Mouse (Mus musculus) heart, embryonic 11.5 days (tissue): Measurements from ENCODE around the gene H1foo. TPM values are rescaled to one million over a fixed set of nuclear protein-coding genes. Genes with fewer than 3 reads are reported as not detected.
A peak's percentile ranks its signal among the peaks of the same experiment; 100 is the strongest.

ENCODE experiments used
- ATAC-seq: fragments of 200-750 bp; cut with Nextera tagmentation; replicated peaks from 2 replicates; pipeline ENCODE4 v1.8.0; 2017; ENCODE audit warnings: moderate library complexity; ENCODE audit not compliant: insufficient number of reproducible peaks, low FRiP score, low TSS enrichment
- H3K27ac ChIP-seq: fragments of 300-500 bp; sonication (generic); 2 replicates; pipeline ENCODE4 v1.5.1; 2014; ENCODE audit warnings: mild to moderate bottlenecking, low read depth, low read length
- H3K27me3 ChIP-seq: fragments of 300-500 bp; sonication (generic); 2 replicates; pipeline ENCODE4 v1.6.1; 2014; ENCODE audit warnings: mild to moderate bottlenecking, low read length, mixed read lengths; ENCODE audit not compliant: control insufficient read depth, insufficient read depth
- H3K36me3 ChIP-seq: fragments of 300-500 bp; sonication (generic); 2 replicates; pipeline ENCODE4 v1.6.1; 2014; ENCODE audit warnings: mild to moderate bottlenecking, low read length, moderate library complexity, mixed read lengths; ENCODE audit not compliant: control insufficient read depth, insufficient read depth
- H3K4me1 ChIP-seq: fragments of 300-500 bp; sonication (generic); 2 replicates; pipeline ENCODE4 v1.6.1; 2014; ENCODE audit warnings: low read length; ENCODE audit not compliant: control insufficient read depth, insufficient read depth
- H3K4me2 ChIP-seq: fragments of 300-500 bp; sonication (generic); 2 replicates; pipeline ENCODE4 v1.6.1; 2014; ENCODE audit warnings: mild to moderate bottlenecking, moderate library complexity
- H3K4me3 ChIP-seq: fragments of 300-500 bp; sonication (generic); 2 replicates; pipeline ENCODE4 v1.5.1; 2014; ENCODE audit warnings: low read depth, low read length
- H3K9ac ChIP-seq: fragments of 300-500 bp; sonication (generic); 2 replicates; pipeline ENCODE4 v1.6.1; 2014; ENCODE audit warnings: mild to moderate bottlenecking, low read depth, low read length, moderate library complexity
- H3K9me3 ChIP-seq: fragments of 300-500 bp; sonication (generic); replicated peaks from 2 replicates; pipeline ENCODE4 v1.6.1; 2016; ENCODE audit warnings: low read length; ENCODE audit not compliant: control insufficient read depth
- WGBS: fragments of 180-500 bp; shearing (Covaris S2); extraction: QIAGEN DNeasy Blood & Tissue Kit; methylation state at CpG from one replicate; pipeline ENCODE4 v1.1.7; 2014; ENCODE audit not compliant: insufficient replicate concordance; 5-methylcytosine and 5-hydroxymethylcytosine counted together
- polyA plus RNA-seq: library from polyadenylated mRNA; unstranded; fragments of >200 nt; fragmentation: Nextera tagmentation; extraction: Ambion mirVana; gene quantifications from 2 replicates; pipeline ENCODE4 v1.2.1, GENCODE M21; 2014

Gene H1foo
- polyA plus RNA-seq, 1 experiment from 2014 or later = not detected

DNA sequence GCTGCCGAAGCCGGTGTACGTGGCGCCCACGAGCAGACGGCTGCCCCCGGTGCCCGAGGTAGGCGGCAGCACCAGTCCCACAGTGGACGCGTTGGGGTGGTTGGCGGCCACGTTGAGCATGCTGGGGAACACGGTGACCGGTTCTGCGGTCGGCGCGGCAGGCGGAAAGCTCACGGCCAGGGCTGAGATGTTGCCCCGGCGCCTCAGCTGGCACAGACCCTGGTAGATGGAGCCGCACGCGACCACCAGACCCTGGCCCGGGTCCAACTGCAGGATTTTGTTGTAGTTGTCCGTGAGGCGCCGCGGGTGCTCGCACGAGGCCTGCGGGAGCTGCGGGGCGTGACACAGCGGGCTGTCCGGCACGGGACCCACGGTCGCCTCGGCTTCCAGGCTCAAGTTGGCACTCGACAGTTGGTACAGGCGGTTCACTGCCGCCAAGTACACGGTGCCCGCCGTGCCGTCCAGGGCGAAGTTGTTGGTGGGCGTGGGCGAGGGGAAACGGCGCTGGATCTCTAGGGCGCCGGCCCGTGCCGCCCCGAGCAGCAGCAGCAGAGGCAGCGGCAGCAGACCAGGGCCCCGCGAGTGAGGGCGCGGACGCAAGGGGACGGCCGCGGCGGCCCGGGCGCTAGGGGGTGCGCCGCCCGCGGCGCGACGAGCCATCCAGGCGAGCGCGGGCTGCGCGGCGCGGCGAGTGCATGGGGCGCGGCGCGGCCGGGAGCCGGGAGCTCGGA is 49.6 kb downstream of the H1foo start:
- peaks cover 3% of the 10 kb centered on the region; the same call in 1 of the 2 replicates for H3K9me3 ChIP-seq
- peak overlapping the region; percentile 68 for H3K4me3 ChIP-seq
- H3K4me1 ChIP-seq = peaks cover 58% of the 10 kb centered on the region
- H3K36me3 ChIP-seq = 0 out of 2 replicates have a peak, but pooled peaks cover 2% of the 10 kb centered on the region
- ATAC-seq = no peak; the same call in 1 of the 2 replicates
- H3K27ac ChIP-seq = peak overlapping the region; percentile 81
- peak overlapping the region; percentile 80 for H3K9ac ChIP-seq
- peaks cover 25% of the 10 kb centered on the region for H3K27me3 ChIP-seq
- WGBS = 2% methylated on average over 78 of the region's 93 CpGs
- peak overlapping the region; percentile 89 for H3K4me2 ChIP-seq

DNA sequence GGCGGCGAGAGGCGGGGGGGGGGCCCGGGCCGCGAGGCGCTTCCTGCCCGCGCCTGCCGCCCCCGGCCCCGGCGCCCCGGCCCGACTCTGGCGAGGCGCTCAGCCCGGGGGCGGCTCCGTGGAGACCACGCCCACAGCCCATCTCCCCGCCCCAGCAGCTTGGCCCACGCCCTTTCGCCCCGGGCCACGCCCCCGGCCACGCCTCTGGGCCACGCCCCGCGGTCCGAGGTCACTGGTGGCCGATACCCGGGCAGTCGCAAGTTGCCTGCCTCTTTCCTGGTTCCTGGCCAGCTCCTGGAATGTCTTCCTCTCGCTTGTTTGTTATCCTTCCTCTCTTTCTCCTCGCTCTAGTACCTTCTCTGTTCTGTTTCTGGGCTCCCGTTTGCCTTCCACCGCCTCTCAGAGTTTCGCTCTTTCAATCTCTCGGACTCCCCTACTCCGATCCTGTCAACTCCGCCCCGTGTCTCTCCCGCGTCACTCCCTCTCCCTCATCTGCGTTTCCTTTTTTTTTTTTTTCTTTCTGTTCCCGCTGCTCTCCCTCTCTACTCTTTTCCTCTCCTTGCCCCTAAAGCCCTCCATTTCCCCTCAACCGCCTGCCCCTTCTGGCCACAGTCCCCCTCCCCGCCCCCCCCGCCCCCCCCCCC is 50.3 kb downstream of the H1foo start, which contains the start of gene Plxnd1:
Gene Plxnd1, minus strand, starts transcription at position 129 of the 644 bp plus-strand sequence.
- H3K9ac ChIP-seq = peak within 1 kb of the TSS; percentile 80
- ATAC-seq = peak; percentile 79
- H3K27ac ChIP-seq = peak within 1 kb of the TSS; percentile 81
- peak within 1 kb of the TSS; percentile 68 for H3K4me3 ChIP-seq
- H3K9me3 ChIP-seq = peaks cover 3% of the 10 kb centered on the region; the same call in 1 of the 2 replicates
- H3K27me3 ChIP-seq = peaks cover 25% of the 10 kb centered on the region
- H3K4me1 ChIP-seq = peaks cover 58% of the 10 kb centered on the region
- H3K36me3 ChIP-seq = 0 out of 2 replicates have a peak, but pooled peaks cover 2% of the 10 kb centered on the region
- 2% methylated on average over 41 of the region's 51 CpGs for WGBS
- H3K4me2 ChIP-seq = peak within 1 kb of the TSS; percentile 89

DNA sequence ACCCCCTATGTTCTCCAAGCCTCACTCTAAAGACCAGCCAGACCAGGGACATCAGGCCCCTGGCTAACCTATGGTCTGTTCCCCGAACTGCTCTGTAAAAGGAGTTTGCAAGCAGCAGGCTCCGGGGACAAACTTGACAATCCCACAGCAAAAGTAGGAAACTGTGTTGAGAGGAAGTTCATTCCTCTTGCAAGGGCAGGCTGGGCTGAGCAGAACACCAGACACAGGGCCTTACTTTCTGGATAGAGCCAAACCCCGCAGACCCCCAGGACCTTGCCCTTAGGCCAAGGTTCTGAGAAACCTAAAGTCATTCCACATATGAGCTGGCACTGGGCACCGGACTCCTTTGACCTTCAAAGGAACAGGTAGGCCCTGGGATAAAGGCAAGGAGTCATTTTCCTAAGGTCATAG is 50.8 kb downstream of the H1foo start:
- H3K9me3 ChIP-seq = peaks cover 3% of the 10 kb centered on the region; the same call in 1 of the 2 replicates
- H3K9ac ChIP-seq = no peak overlapping the region
- peak overlapping the region; percentile 79 for H3K27ac ChIP-seq
- peak overlapping the region; percentile 39 for H3K4me2 ChIP-seq
- WGBS = 60% methylated on average over 4 of the region's 4 CpGs
- no peaks in the 10 kb centered on the region for H3K36me3 ChIP-seq
- peak overlapping the region; percentile 68; the same call in 1 of the 2 replicates for H3K4me3 ChIP-seq
- no peak for ATAC-seq
- peaks cover 58% of the 10 kb centered on the region for H3K4me1 ChIP-seq
- H3K27me3 ChIP-seq = peaks cover 25% of the 10 kb centered on the region

DNA sequence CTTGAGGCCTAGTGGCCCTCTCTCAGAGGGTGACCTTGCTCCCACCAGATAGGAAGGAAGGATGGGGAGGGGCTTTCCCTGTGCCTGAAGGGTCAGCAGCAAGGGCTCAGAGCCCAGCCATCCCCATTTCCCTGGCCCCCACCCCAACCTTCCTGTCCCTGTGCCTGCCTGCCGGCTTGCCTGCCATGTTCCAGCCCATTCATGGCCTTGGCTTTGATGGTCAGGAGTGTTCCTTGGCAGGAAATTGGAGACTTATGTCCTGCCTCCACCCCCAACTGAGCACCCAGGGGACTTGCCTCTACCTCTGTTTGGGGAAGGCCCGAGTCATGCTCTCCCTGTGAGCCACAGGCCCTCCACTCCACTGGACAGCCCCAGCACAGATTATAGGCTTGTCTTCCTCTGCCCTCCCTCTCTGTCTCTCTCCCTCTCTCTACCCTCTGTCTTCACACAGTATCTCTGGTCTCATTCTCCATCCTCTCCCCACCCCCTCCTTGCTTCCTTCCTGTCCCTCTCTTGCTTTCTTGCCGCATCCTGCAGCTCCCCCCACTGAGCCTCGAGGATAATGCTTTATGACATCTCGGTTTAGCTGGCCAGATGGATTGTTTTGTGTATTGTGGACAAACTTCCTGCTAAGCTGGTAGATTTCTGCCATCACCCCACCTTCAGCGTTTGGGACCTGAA is 51.6 kb downstream of the H1foo start:
- ATAC-seq = 0 out of 2 replicates have a peak, but pooled peaks have one; percentile 15
- Histone ChIP-seq H3K4me1 (peaks cover 54% of the 10 kb centered on the region), H3K27me3 (peaks cover 25% of the 10 kb centered on the region), H3K36me3 (no peaks in the 10 kb centered on the region), H3K4me2 (peak overlapping the region; percentile 39), H3K9ac (no peak overlapping the region), H3K4me3 (no peak overlapping the region), H3K27ac (peak overlapping the region; percentile 79), H3K9me3 (peaks cover 3% of the 10 kb centered on the region; the same call in 1 of the 2 replicates)
- 27% methylated on average over 6 of the region's 6 CpGs for WGBS

DNA sequence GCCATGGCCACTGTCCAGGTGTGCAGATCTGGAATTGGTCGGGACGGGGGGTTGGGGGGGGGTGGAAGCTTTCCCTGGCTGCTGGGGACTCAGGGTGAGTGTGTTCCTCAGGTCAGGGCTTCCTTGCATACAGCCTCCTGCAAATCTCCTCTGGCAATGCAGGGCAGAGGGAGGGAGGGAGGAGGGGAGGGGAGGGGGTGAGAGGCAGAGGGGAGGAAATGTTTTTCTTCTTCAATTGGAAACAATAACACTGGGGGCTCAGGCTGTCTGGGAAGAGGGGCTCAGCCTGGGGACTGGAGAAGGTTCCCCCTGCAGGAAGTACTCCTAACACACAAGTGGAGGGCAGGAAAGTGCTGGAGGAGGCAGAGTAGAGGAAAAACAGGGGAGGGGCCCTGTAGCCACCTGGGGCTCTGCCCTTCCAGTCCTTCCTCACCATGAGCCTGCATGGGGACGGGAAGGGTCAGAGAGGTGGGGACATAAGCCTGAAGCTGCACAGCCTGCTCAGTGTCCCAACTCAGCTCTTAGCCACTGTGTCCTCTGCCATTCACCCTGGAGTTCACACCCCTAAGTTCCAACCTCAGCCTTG is 53.1 kb downstream of the H1foo start:
- H3K4me2 ChIP-seq = no peak overlapping the region; the same call in 1 of the 2 replicates
- no peaks in the 10 kb centered on the region for H3K36me3 ChIP-seq
- no peak for ATAC-seq
- H3K4me1 ChIP-seq = peaks cover 53% of the 10 kb centered on the region
- no peak overlapping the region for H3K4me3 ChIP-seq
- 24% methylated on average over 3 of the region's 3 CpGs for WGBS
- H3K9me3 ChIP-seq = peaks cover 3% of the 10 kb centered on the region; the same call in 1 of the 2 replicates
- H3K27ac ChIP-seq = peak overlapping the region; percentile 70
- no peak overlapping the region for H3K9ac ChIP-seq
- H3K27me3 ChIP-seq = peaks cover 18% of the 10 kb centered on the region

DNA sequence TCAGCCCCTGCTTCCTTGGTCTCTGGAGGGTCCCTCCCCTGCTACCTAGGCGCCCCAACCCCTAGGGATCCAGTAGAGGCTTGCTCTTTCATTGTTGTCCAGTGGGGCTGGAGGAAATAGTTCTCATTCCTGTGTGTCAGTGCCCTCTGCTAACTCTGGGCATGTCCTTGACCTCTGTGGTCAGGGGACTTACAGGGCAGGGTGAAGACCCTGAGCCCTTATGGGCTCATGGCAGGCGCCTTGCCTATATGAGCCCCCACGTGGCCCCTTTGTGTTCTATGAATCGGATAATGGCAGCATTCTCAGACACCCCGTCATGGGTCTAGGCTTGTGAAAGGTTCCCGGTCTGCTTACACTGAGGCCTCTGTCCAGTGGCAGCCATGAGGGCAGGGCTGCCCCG is 54.0 kb downstream of the H1foo start:
- H3K4me2 ChIP-seq = peak overlapping the region; percentile 27
- H3K9me3 ChIP-seq = peaks cover 3% of the 10 kb centered on the region; the same call in 1 of the 2 replicates
- 71% methylated on average over 7 of the region's 7 CpGs for WGBS
- no peak overlapping the region for H3K4me3 ChIP-seq
- H3K36me3 ChIP-seq = no peaks in the 10 kb centered on the region
- H3K9ac ChIP-seq = no peak overlapping the region
- no peak for ATAC-seq
- peak overlapping the region; percentile 68; the same call in 1 of the 2 replicates for H3K27ac ChIP-seq
- peaks cover 50% of the 10 kb centered on the region for H3K4me1 ChIP-seq
- H3K27me3 ChIP-seq = peaks cover 8% of the 10 kb centered on the region

DNA sequence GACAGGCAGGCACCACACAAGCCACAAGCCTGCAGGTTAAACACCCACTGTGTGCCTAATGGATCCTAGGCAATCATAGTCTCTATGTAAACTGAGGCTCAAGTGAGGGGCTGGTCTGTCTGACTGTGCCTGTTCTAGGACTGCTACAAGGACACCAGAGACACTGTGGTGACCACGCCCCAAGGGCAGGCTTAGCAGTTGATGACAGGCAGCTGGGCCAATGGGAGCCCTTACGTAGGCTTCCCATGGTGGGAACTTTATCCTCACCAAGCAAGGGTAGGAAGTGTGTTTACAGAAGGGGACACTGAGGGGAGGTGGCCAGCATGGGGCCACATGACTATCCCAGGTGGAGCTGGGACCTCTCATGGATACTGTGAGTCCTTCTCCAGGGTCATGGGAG is 54.5 kb downstream of the H1foo start:
- 76% methylated on average over 2 of the region's 2 CpGs for WGBS
- H3K4me2 ChIP-seq = no peak overlapping the region
- peak overlapping the region; percentile 68; the same call in 1 of the 2 replicates for H3K27ac ChIP-seq
- H3K36me3 ChIP-seq = no peaks in the 10 kb centered on the region
- peaks cover 3% of the 10 kb centered on the region; the same call in 1 of the 2 replicates for H3K9me3 ChIP-seq
- H3K27me3 ChIP-seq = peaks cover 4% of the 10 kb centered on the region
- peaks cover 51% of the 10 kb centered on the region for H3K4me1 ChIP-seq
- H3K4me3 ChIP-seq = no peak overlapping the region
- no peak overlapping the region for H3K9ac ChIP-seq
- no peak for ATAC-seq
